9 mouse cellular contexts compared by ENCODE assay signal in the genomic region with DNA sequence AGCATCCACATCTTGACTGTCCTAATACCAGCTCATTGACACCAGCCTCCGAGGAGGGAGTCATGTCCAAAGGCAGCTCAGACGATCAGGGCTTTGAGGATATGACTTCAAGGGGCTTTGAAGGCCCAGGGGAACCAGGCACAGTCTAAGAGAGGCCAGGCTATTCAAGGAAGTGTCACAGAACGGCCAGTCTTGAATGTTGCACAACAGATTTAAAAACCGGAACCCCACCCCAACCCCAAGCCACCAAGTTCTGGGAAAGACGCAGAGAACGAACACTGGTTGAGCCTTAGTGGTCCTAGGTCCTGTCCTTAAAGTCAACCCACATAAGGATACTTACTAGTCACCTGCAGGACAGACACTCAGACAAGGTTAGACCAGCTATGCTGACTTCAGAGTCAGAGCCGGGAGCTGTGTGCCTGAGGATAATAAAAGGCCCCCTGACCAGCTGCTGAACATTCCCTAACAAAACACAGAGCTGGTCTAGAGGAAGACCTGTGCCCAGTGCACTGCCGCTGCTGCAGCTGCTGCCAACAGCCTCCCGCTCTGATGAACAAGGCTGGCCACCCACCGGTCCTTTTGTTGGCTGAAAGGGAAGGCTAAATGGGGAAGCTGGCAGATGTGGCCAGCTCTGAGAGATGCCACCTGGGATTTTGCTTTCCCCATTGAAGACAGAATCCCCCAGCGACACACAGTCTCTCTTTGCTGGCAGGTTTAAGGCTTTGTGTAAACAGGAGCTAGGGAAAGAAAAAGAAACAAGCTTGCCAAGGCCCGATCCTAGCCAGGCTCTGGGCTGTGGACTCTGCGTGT. TPM values are rescaled to one million over a fixed set of nuclear protein-coding genes. Genes with fewer than 3 reads are reported as not detected.
DNase-seq lines count a peak whose midpoint lies in the region; ATAC-seq lines count a peak whose summit lies in the region.
"Had no signal": no experiment of that assay in that cellular context is flagged by ENCODE, and none has a peak within 500 bp of the region (broad histone marks: within the 10 kb centered on the region; RNA-seq: fewer than 3 reads in every experiment).

No protein-coding gene starts in this region.

- H3K27me3 ChIP-seq in embryonic facial prominence, embryonic 10.5 days (replicated peaks; ENCODE audit: low read depth, poor library complexity, severe bottlenecking): peaks cover 42% of the 10 kb centered on the region
- H3K27me3 ChIP-seq in hindbrain, embryonic 14.5 days (ENCODE audit: control insufficient read depth, insufficient read depth, low read length): no peaks in the 10 kb centered on the region
- H3K27me3 ChIP-seq in midbrain, embryonic 12.5 days: peaks cover 38% of the 10 kb centered on the region
- H3K27me3 ChIP-seq: limb, embryonic 13.5 days had no signal

- DNase-seq in adrenal gland, postnatal 14 days: peak; percentile 35
- no peak for DNase-seq in adrenal gland, postnatal 25 days
- no peak for DNase-seq in embryonic facial prominence, embryonic 10.5 days (ENCODE audit: low spot score)
- DNase-seq in hindbrain, embryonic 14.5 days (ENCODE audit: low spot score): peak; percentile 42
- no peak for DNase-seq in left cerebral cortex, adult 8-10 months (ENCODE audit: low spot score in 2 of 2)
- no peak for DNase-seq in layer of hippocampus, postnatal 10 days (ENCODE audit: low spot score in 2 of 2)

- ATAC-seq in hindbrain, embryonic 14.5 days (ENCODE audit: low FRiP score): no peak
- ATAC-seq in midbrain, embryonic 12.5 days (ENCODE audit: low FRiP score, low read depth): 0 out of 2 replicates have a peak, but pooled peaks have one; percentile 12
- ATAC-seq in megakaryocyte-erythroid progenitor cell, adult 5-6 weeks (replicated peaks; ENCODE audit: low FRiP score, low TSS enrichment, poor library complexity, severe bottlenecking): no peak

- 44% methylated on average over 13 of the region's 13 CpGs for WGBS in embryonic facial prominence, embryonic 10.5 days
- WGBS in hindbrain, embryonic 14.5 days: 32% methylated on average over 13 of the region's 13 CpGs
- WGBS in midbrain, embryonic 12.5 days: 29% methylated on average over 13 of the region's 13 CpGs

- H3K4me3 ChIP-seq in embryonic facial prominence, embryonic 10.5 days: no peak overlapping the region
- no peak overlapping the region for H3K4me3 ChIP-seq in hindbrain, embryonic 14.5 days (replicated peaks; ENCODE audit: low read length)
- H3K4me3 ChIP-seq in midbrain, embryonic 12.5 days: no peak overlapping the region
- H3K4me3 ChIP-seq: limb, embryonic 13.5 days had no signal

- H3K4me1 ChIP-seq in embryonic facial prominence, embryonic 10.5 days: peaks cover 45% of the 10 kb centered on the region
- peaks cover 6% of the 10 kb centered on the region for H3K4me1 ChIP-seq in hindbrain, embryonic 14.5 days (replicated peaks; ENCODE audit: control insufficient read depth, insufficient read depth, low read length)
- H3K4me1 ChIP-seq in midbrain, embryonic 12.5 days: peaks cover 26% of the 10 kb centered on the region

- no peak overlapping the region for H3K9ac ChIP-seq in hindbrain, embryonic 14.5 days
- no peak overlapping the region for H3K9ac ChIP-seq in midbrain, embryonic 12.5 days (replicated peaks)
- H3K9ac ChIP-seq: limb, embryonic 13.5 days had no signal

- no peaks in the 10 kb centered on the region for H3K9me3 ChIP-seq in embryonic facial prominence, embryonic 10.5 days
- no peaks in the 10 kb centered on the region for H3K9me3 ChIP-seq in hindbrain, embryonic 14.5 days (ENCODE audit: control insufficient read depth, low read length)
- no peaks in the 10 kb centered on the region for H3K9me3 ChIP-seq in midbrain, embryonic 12.5 days
- H3K9me3 ChIP-seq: limb, embryonic 13.5 days had no signal

- H3K36me3 ChIP-seq in embryonic facial prominence, embryonic 10.5 days (replicated peaks): no peaks in the 10 kb centered on the region
- H3K36me3 ChIP-seq in hindbrain, embryonic 14.5 days (replicated peaks; ENCODE audit: control insufficient read depth, insufficient read depth): no peaks in the 10 kb centered on the region
- H3K36me3 ChIP-seq in midbrain, embryonic 12.5 days: no peaks in the 10 kb centered on the region
- H3K36me3 ChIP-seq: limb, embryonic 13.5 days had no signal

- no peak overlapping the region for H3K4me2 ChIP-seq in hindbrain, embryonic 14.5 days (replicated peaks)
- H3K4me2 ChIP-seq in midbrain, embryonic 12.5 days (replicated peaks): no peak overlapping the region
- H3K4me2 ChIP-seq: limb, embryonic 13.5 days had no signal

- H3K27ac ChIP-seq in embryonic facial prominence, embryonic 10.5 days (replicated peaks): peak overlapping the region; percentile 59
- H3K27ac ChIP-seq in hindbrain, embryonic 14.5 days: peak overlapping the region; percentile 29; the same call in 1 of the 2 replicates
- peak overlapping the region; percentile 61 for H3K27ac ChIP-seq in midbrain, embryonic 12.5 days (replicated peaks)
- H3K27ac ChIP-seq: limb, embryonic 13.5 days had no signal

RNA-seq across cellular contexts. Expression of a gene that starts 19.8 kb away (rescaled TPM):
- 1.8 and 2.6 TPM in 2 replicates for total RNA-seq in adrenal gland, postnatal 14 days (2021)
- total RNA-seq in adrenal gland, postnatal 25 days (2021): 0.76 and 1.4 TPM in 2 replicates
- polyA plus RNA-seq in embryonic facial prominence, embryonic 10.5 days (2016; fragmentation: Nextera tagmentation; extraction: Ambion mirVana): 1.9 and 2.2 TPM in 2 replicates
- polyA plus RNA-seq in hindbrain, embryonic 14.5 days (2014; fragmentation: Nextera tagmentation; extraction: Ambion mirVana): 13.1 and 15.4 TPM in 2 replicates
- polyA plus RNA-seq in midbrain, embryonic 12.5 days (2016; fragmentation: Nextera tagmentation; extraction: Ambion mirVana): 10.5 and 13.2 TPM in 2 replicates
- total RNA-seq in left cerebral cortex, adult 8-10 months (2022): 10 to 100 TPM; 32.4 to 39.4 (median 37.7) TPM
- total RNA-seq in layer of hippocampus, postnatal 10 days (2021): 10 to 100 TPM; 60.9 to 67.4 TPM
- not detected in 2 replicates for total RNA-seq in megakaryocyte-erythroid progenitor cell, adult 5-6 weeks (2014; fragmentation: Nextera tagmentation)
- not detected in 2 replicates for total RNA-seq in megakaryocyte-erythroid progenitor cell, adult 5-6 weeks (2017)

Comparison
In these comparisons a context has a peak if more than half of its experiments do, and no peak if none do; other contexts are left out.
1. DNase-seq: peak in adrenal gland, postnatal 14 days (single experiment) and hindbrain, embryonic 14.5 days (single experiment); none in adrenal gland, postnatal 25 days (single experiment), embryonic facial prominence, embryonic 10.5 days (single experiment), left cerebral cortex, adult 8-10 months (0 of 2) and layer of hippocampus, postnatal 10 days (0 of 2).
2. Peak in every context shown above with its lines, with median percentiles within 50 percentile points of each other: H3K27ac ChIP-seq.